ENCODE assay signal across 29 mouse cellular contexts in genomic region chr6:86019415-86020237, GRCm38 (mm10). TPM values are rescaled to one million over a fixed set of nuclear protein-coding genes. Genes with fewer than 3 reads are reported as not detected.
DNase-seq lines count a peak whose midpoint lies in the region; ATAC-seq and TF ChIP-seq lines count a peak whose summit lies in the region.
"Had no signal": no experiment of that assay in that cellular context is flagged by ENCODE, and none has a peak within 500 bp of the region (broad histone marks: within the 10 kb centered on the region; RNA-seq: fewer than 3 reads in every experiment).

No protein-coding gene starts in this region.

- no peaks in the 10 kb centered on the region for H3K36me3 ChIP-seq in heart, embryonic 12.5 days
- no peaks in the 10 kb centered on the region for H3K36me3 ChIP-seq in kidney, postnatal 0 days (ENCODE audit: insufficient read depth, low read length)
- H3K36me3 ChIP-seq in C2C12 (ENCODE audit: control insufficient read depth, insufficient read depth), result no peaks in the 10 kb centered on the region
- H3K36me3 ChIP-seq: forebrain, embryonic 12.5 days; limb, embryonic 15.5 days; liver, embryonic 15.5 days; neural tube, embryonic 12.5 days had no signal

- 41% methylated on average over 4 of the region's 4 CpGs for WGBS in heart, embryonic 12.5 days
- WGBS in kidney, postnatal 0 days, result 22% methylated on average over 4 of the region's 4 CpGs

- no peak overlapping the region for H3K9ac ChIP-seq in heart, embryonic 12.5 days
- no peak overlapping the region for H3K9ac ChIP-seq in kidney, postnatal 0 days (ENCODE audit: low read depth, low read length)
- H3K9ac ChIP-seq: forebrain, embryonic 12.5 days; hindbrain, embryonic 14.5 days; limb, embryonic 15.5 days; liver, embryonic 15.5 days; neural tube, embryonic 12.5 days had no signal

- intact Hi-C loops in heart, postnatal 36 days (cut with DNase I), result loop anchor here (5.0 kb wide), 2 partner anchors 68 to 343 kb away; no protein-coding TSS in a partner anchor
- intact Hi-C loops in left cerebral cortex, postnatal 14 days (cut with DNase I), result loop anchor here (10.0 kb wide), 1 partner anchor 185 kb away; the partner anchor contains the start of gene Nat8

- no peaks in the 10 kb centered on the region for H3K27me3 ChIP-seq in heart, embryonic 12.5 days (replicated peaks)
- H3K27me3 ChIP-seq in kidney, postnatal 0 days (ENCODE audit: insufficient read depth, low read length), result no peaks in the 10 kb centered on the region
- H3K27me3 ChIP-seq in C2C12 (ENCODE audit: control insufficient read depth, insufficient read depth, insufficient read length), result no peaks in the 10 kb centered on the region
- H3K27me3 ChIP-seq: forebrain, embryonic 12.5 days; limb, embryonic 15.5 days; neural tube, embryonic 12.5 days had no signal

- H3K27ac ChIP-seq in heart, embryonic 12.5 days (ENCODE audit: poor library complexity, severe bottlenecking), result peak overlapping the region; percentile 28
- H3K27ac ChIP-seq in kidney, postnatal 0 days, result no peak overlapping the region
- H3K27ac ChIP-seq: forebrain, embryonic 12.5 days; hindbrain, embryonic 14.5 days; left cerebral cortex, adult 2 months; limb, embryonic 15.5 days; liver, embryonic 15.5 days; neural tube, embryonic 12.5 days had no signal

- H3K9me3 ChIP-seq in heart, embryonic 12.5 days (replicated peaks), result no peaks in the 10 kb centered on the region
- H3K9me3 ChIP-seq in kidney, postnatal 0 days (replicated peaks; ENCODE audit: low read length), result no peaks in the 10 kb centered on the region
- H3K9me3 ChIP-seq: forebrain, embryonic 12.5 days; limb, embryonic 15.5 days; liver, embryonic 15.5 days; neural tube, embryonic 12.5 days had no signal

- no peak for DNase-seq in heart, postnatal 36 days
- DNase-seq in kidney, postnatal 0 days (ENCODE audit: low spot score), result peak; percentile 32
- no peak for DNase-seq in kidney, adult 11 months
- DNase-seq in left cerebral cortex, postnatal 14 days (ENCODE audit: low spot score in 2 of 2), result no peak
- DNase-seq: adrenal gland, adult 8-10 months; cerebellum, adult 11-12 months; cerebellum, postnatal 10 days; gastrocnemius, postnatal 36 days; heart, postnatal 4 days; kidney, adult 2 months; left cerebral cortex, postnatal 4 days; lung, postnatal 36 days; midbrain, embryonic 14.5 days; right cerebral cortex, postnatal 14 days; thymus, postnatal 14 days had no signal

- no peak for TF ChIP-seq CTCF in kidney, postnatal 0 days (IDR thresholded peaks at IDR 0.05; ENCODE audit: low read depth)
- TF ChIP-seq CTCF in C2C12 (IDR thresholded peaks at IDR 0.05; ENCODE audit: control insufficient read depth, insufficient read depth, insufficient read length), result no peak

- peaks cover 9% of the 10 kb centered on the region; the same call in 1 of the 2 replicates for H3K4me1 ChIP-seq in heart, embryonic 12.5 days (replicated peaks)
- no peaks in the 10 kb centered on the region for H3K4me1 ChIP-seq in kidney, postnatal 0 days (replicated peaks; ENCODE audit: insufficient read depth, low read length)
- H3K4me1 ChIP-seq: forebrain, embryonic 12.5 days; limb, embryonic 15.5 days; neural tube, embryonic 12.5 days had no signal

- H3K4me2 ChIP-seq in heart, embryonic 12.5 days, result no peak overlapping the region
- H3K4me2 ChIP-seq in kidney, postnatal 0 days (ENCODE audit: low read length), result no peak overlapping the region
- H3K4me2 ChIP-seq: forebrain, embryonic 12.5 days; hindbrain, embryonic 14.5 days; limb, embryonic 15.5 days; liver, embryonic 15.5 days; neural tube, embryonic 12.5 days had no signal

- H3K4me3 ChIP-seq in heart, embryonic 12.5 days, result no peak overlapping the region
- no peak overlapping the region for H3K4me3 ChIP-seq in kidney, postnatal 0 days (replicated peaks; ENCODE audit: low read depth, low read length)
- no peak overlapping the region for H3K4me3 ChIP-seq in C2C12 (ENCODE audit: insufficient read depth, poor library complexity, severe bottlenecking)
- H3K4me3 ChIP-seq: forebrain, embryonic 12.5 days; left cerebral cortex, adult 2 months; limb, embryonic 15.5 days; liver, embryonic 15.5 days; neural tube, embryonic 12.5 days had no signal

- no peaks in the 10 kb centered on the region for H3K79me2 ChIP-seq in C2C12 (ENCODE audit: control insufficient read depth, insufficient read depth)

- H3K79me3 ChIP-seq in C2C12 (ENCODE audit: low read depth), result no peaks in the 10 kb centered on the region

- peak; percentile 27; the same call in 1 of the 2 replicates for ATAC-seq in heart, embryonic 12.5 days (ENCODE audit: insufficient number of reproducible peaks, low FRiP score)
- no peak for ATAC-seq in kidney, postnatal 0 days (replicated peaks; ENCODE audit: low FRiP score, low read depth)
- peak; percentile 56 for ATAC-seq in megakaryocyte progenitor cell, adult 5-6 weeks (replicated peaks; ENCODE audit: poor library complexity)
- ATAC-seq: activated CD4-positive, CD25-positive, alpha-beta regulatory T cell, adult 4 months; inflammation-experienced regulatory T-cells, adult 6 months had no signal

- H3ac ChIP-seq in C2C12 (ENCODE audit: control insufficient read depth, insufficient read length, low read depth), result no peak overlapping the region

TF ChIP-seq in C2C12, 6 proteins besides CTCF, POLR2A, EP300 and RAD21:
- TF ChIP-seq USF1 (IDR thresholded peaks at IDR 0.05; ENCODE audit: low read depth) (no peak), MYOD1 (IDR thresholded peaks at IDR 0.05; ENCODE audit: control insufficient read depth, insufficient read length, low read depth) (no peak), CEBPB (IDR thresholded peaks at IDR 0.05; ENCODE audit: low read depth) (peak; percentile 95), MYOG (IDR thresholded peaks at IDR 0.05; ENCODE audit: control insufficient read depth, extremely low read depth, insufficient read length) (no peak), MAX (IDR thresholded peaks at IDR 0.05) (no peak)

RNA-seq across cellular contexts. Expression of gene Figla, which starts 3.7 kb away (rescaled TPM):
- not detected in 2 replicates for polyA plus RNA-seq in heart, embryonic 12.5 days (2016; fragmentation: Nextera tagmentation; extraction: Ambion mirVana)
- total RNA-seq in heart, postnatal 36 days (2021), result not detected
- not detected in 2 replicates for polyA plus RNA-seq in kidney, postnatal 0 days (2015; fragmentation: Nextera tagmentation; extraction: Ambion mirVana)
- 0.05 TPM for polyA plus RNA-seq in C2C12 (2012; fragmentation: generic; extraction: Trizol)
- not detected in 2 replicates for total RNA-seq in megakaryocyte progenitor cell, adult 5-6 weeks (2015)
- not detected in 2 replicates for total RNA-seq in megakaryocyte progenitor cell, adult 5-6 weeks (2017)
- not detected for total RNA-seq in left cerebral cortex, postnatal 14 days (2021)
- total RNA-seq: adrenal gland, adult 8-10 months; gastrocnemius, postnatal 36 days; heart, postnatal 4 days; layer of hippocampus, postnatal 10 days; left cerebral cortex, adult 2 months; left cerebral cortex, postnatal 4 days; megakaryocyte-erythroid progenitor cell, adult 5-6 weeks had no signal
- polyA plus RNA-seq: activated CD4-positive, CD25-positive, alpha-beta regulatory T cell, adult 4 months; embryonic facial prominence, embryonic 11.5 days; forebrain, embryonic 12.5 days; hindbrain, embryonic 14.5 days; inflammation-experienced regulatory T-cells, adult 6 months; kidney, adult 2 months; limb, embryonic 15.5 days; liver, embryonic 15.5 days; midbrain, embryonic 14.5 days; neural tube, embryonic 12.5 days had no signal

RNA-seq across cellular contexts. Expression of gene Add2, which starts 8.9 kb away (rescaled TPM):
- polyA plus RNA-seq in heart, embryonic 12.5 days (2016; fragmentation: Nextera tagmentation; extraction: Ambion mirVana), result 10.8 and 12.3 TPM in 2 replicates
- total RNA-seq in heart, postnatal 36 days (2021), result under 1 TPM; 0.16 to 0.64 TPM
- polyA plus RNA-seq in kidney, postnatal 0 days (2015; fragmentation: Nextera tagmentation; extraction: Ambion mirVana), result 1.8 and 2.6 TPM in 2 replicates
- 6.7 TPM for polyA plus RNA-seq in C2C12 (2012; fragmentation: generic; extraction: Trizol)
- 2.5 and 4.6 TPM in 2 replicates for total RNA-seq in megakaryocyte progenitor cell, adult 5-6 weeks (2015)
- total RNA-seq in megakaryocyte progenitor cell, adult 5-6 weeks (2017), result 6.7 and 8.0 TPM in 2 replicates
- total RNA-seq in left cerebral cortex, postnatal 14 days (2021), result 100 to 1,000 TPM; 225 to 236 TPM
- polyA plus RNA-seq: activated CD4-positive, CD25-positive, alpha-beta regulatory T cell, adult 4 months; inflammation-experienced regulatory T-cells, adult 6 months had no signal

RNA-seq across cellular contexts. Expression of gene Dusp11, which starts 58.2 kb away (rescaled TPM):
- polyA plus RNA-seq in heart, embryonic 12.5 days (2016; fragmentation: Nextera tagmentation; extraction: Ambion mirVana), result 51.4 and 51.8 TPM in 2 replicates
- total RNA-seq in heart, postnatal 36 days (2021), result 10 to 100 TPM; 41.3 to 44.8 TPM
- 33.5 and 38.7 TPM in 2 replicates for polyA plus RNA-seq in kidney, postnatal 0 days (2015; fragmentation: Nextera tagmentation; extraction: Ambion mirVana)
- polyA plus RNA-seq in C2C12 (2012; fragmentation: generic; extraction: Trizol), result 14.5 TPM
- 61.4 and 64.5 TPM in 2 replicates for total RNA-seq in megakaryocyte progenitor cell, adult 5-6 weeks (2015)
- total RNA-seq in megakaryocyte progenitor cell, adult 5-6 weeks (2017), result 36.7 and 38.0 TPM in 2 replicates
- total RNA-seq in left cerebral cortex, postnatal 14 days (2021), result 10 to 100 TPM; 75.4 to 78.5 TPM

Comparison
In these comparisons a context has a peak if more than half of its experiments do, and no peak if none do; other contexts are left out.
1. RNA of gene Add2, which starts 8.9 kb away (total RNA-seq): 225 to 236 TPM in left cerebral cortex, postnatal 14 days; 2.5 to 8.0 TPM in megakaryocyte progenitor cell, adult 5-6 weeks and 0.16 to 0.64 TPM in heart, postnatal 36 days; every median in the first group is over 10 times any median in the second.